Mouse (Mus musculus): ENCODE results near the gene Qrich2. TPM values are rescaled to one million over a fixed set of nuclear protein-coding genes. Genes with fewer than 3 reads are reported as not detected.

Gene Qrich2
- polyA plus RNA-seq, 1 experiment from 2014 or later: not detected

DNA sequence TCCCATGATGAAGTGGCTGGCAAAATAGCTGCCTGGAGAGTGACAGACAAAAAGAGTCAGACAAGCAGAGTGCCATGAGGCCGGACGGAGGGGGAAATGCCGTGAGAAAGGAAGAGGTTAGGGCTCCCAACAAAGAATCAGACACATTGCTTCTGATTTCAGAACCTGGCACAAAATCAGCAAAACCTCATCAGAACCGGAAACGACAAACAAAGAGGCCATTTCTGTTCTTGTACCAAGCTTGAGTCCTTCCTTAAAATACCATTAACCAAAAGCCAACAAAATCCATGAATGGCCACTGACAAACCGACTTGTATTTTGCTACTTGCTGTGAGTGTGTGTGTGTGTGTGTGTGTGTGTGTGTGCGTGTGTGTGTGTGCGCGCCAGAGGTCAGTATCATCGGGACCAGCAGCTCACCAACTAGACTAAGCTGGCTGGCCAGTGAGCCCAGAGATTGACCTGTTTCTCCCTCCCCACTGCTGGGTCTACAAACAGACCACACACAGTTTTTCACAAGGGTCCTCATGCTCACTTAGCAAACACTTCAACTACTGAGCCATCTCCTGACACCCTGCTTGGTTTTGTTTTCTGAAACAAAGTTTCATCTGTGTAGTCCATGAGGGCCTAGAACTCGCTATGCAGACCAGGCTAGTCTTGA is 69.6 kb downstream of the Qrich2 start:
- no peaks in the 10 kb centered on the region; the same call in 1 of the 2 replicates for H3K4me1 ChIP-seq (replicated peaks; ENCODE audit: control insufficient read depth, insufficient read depth, low read length)
- H3K36me3 ChIP-seq (replicated peaks; ENCODE audit: control insufficient read depth, insufficient read depth): peaks cover 15% of the 10 kb centered on the region; the same call in 1 of the 2 replicates
- no peak overlapping the region for H3K27ac ChIP-seq
- ATAC-seq (ENCODE audit: low FRiP score) (no peak), DNase-seq (ENCODE audit: low spot score) (no peak)
- no peaks in the 10 kb centered on the region for H3K9me3 ChIP-seq (ENCODE audit: control insufficient read depth, low read length)
- no peaks in the 10 kb centered on the region for H3K27me3 ChIP-seq (ENCODE audit: control insufficient read depth, insufficient read depth, low read length)
- no peak overlapping the region for H3K9ac ChIP-seq
- H3K4me2 ChIP-seq (replicated peaks): no peak overlapping the region
- no peak overlapping the region for H3K4me3 ChIP-seq (replicated peaks; ENCODE audit: low read length)
- 87% methylated on average over 11 of the region's 11 CpGs for WGBS

DNA sequence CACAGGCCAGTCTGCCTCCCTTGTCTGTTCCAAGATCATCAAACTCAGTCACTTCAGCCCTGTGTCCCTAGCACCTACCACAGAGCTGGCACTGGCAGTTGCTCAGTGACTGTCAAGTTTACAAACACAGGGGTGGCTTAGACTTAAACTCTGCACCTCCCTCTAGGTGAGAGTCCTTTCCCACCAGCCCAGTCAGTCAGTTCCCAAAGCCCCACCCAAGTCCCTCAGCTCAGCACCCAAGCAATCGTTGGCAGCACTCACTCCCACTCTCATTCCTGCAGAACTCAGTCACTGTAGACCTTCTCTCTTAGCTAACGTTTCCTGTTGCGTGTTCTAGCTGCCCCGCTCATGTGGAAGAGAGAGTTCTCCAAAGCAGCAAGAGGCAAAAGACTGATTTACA is 71.3 kb downstream of the Qrich2 start:
- no peak for ATAC-seq (ENCODE audit: low FRiP score)
- Histone ChIP-seq H3K9me3 (ENCODE audit: control insufficient read depth, low read length) (no peaks in the 10 kb centered on the region), H3K4me2 (replicated peaks) (no peak overlapping the region), H3K27ac (no peak overlapping the region), H3K27me3 (ENCODE audit: control insufficient read depth, insufficient read depth, low read length) (no peaks in the 10 kb centered on the region), H3K36me3 (replicated peaks; ENCODE audit: control insufficient read depth, insufficient read depth) (peaks cover 15% of the 10 kb centered on the region; the same call in 1 of the 2 replicates), H3K9ac (no peak overlapping the region), H3K4me1 (replicated peaks; ENCODE audit: control insufficient read depth, insufficient read depth, low read length) (no peaks in the 10 kb centered on the region), H3K4me3 (replicated peaks; ENCODE audit: low read length) (no peak overlapping the region)
- WGBS: 87% methylated on average over 4 of the region's 4 CpGs
- no peak for DNase-seq (ENCODE audit: low spot score)

Other genes with a start within 250 kb of the Qrich2 start
- gene Evpl, start 228.2 kb downstream of the Qrich2 start, polyA plus RNA-seq (2014; fragmentation: Nextera tagmentation; extraction: Ambion mirVana): 0.62 and 0.64 TPM in 2 replicates
- gene Srp68, start 192.0 kb downstream of the Qrich2 start, polyA plus RNA-seq (2014; fragmentation: Nextera tagmentation; extraction: Ambion mirVana): 52.0 and 54.0 TPM in 2 replicates
- gene Galr2, start 185.3 kb downstream of the Qrich2 start, polyA plus RNA-seq (2014; fragmentation: Nextera tagmentation; extraction: Ambion mirVana): 0.55 and 0.57 TPM in 2 replicates
- gene Exoc7, start 159.0 kb downstream of the Qrich2 start, polyA plus RNA-seq (2014; fragmentation: Nextera tagmentation; extraction: Ambion mirVana): 115 and 118 TPM in 2 replicates
- 13.1 and 16.2 TPM in 2 replicates for gene Foxj1, start 130.8 kb downstream of the Qrich2 start, polyA plus RNA-seq (2014; fragmentation: Nextera tagmentation; extraction: Ambion mirVana)
- 68.5 and 75.5 TPM in 2 replicates for gene Rnf157, start 53.2 kb downstream of the Qrich2 start, polyA plus RNA-seq (2014; fragmentation: Nextera tagmentation; extraction: Ambion mirVana)
- gene Ubald2, start 32.1 kb downstream of the Qrich2 start, polyA plus RNA-seq (2014; fragmentation: Nextera tagmentation; extraction: Ambion mirVana): 61.4 and 67.6 TPM in 2 replicates
- 162 and 173 TPM in 2 replicates for gene Prpsap1, start 28.0 kb upstream of the Qrich2 start, polyA plus RNA-seq (2014; fragmentation: Nextera tagmentation; extraction: Ambion mirVana)
- 4.0 and 4.1 TPM in 2 replicates for gene Sphk1, start 64.7 kb upstream of the Qrich2 start, polyA plus RNA-seq (2014; fragmentation: Nextera tagmentation; extraction: Ambion mirVana)
- gene Ube2o, start 115.2 kb upstream of the Qrich2 start, polyA plus RNA-seq (2014; fragmentation: Nextera tagmentation; extraction: Ambion mirVana): 27.5 and 28.5 TPM in 2 replicates
- gene Aanat, start 120.2 kb upstream of the Qrich2 start, polyA plus RNA-seq (2014; fragmentation: Nextera tagmentation; extraction: Ambion mirVana): 0.15 TPM in 1 of 2 replicates, not detected in the other
- 1.1 and 1.2 TPM in 2 replicates for gene Rhbdf2, start 160.8 kb upstream of the Qrich2 start, polyA plus RNA-seq (2014; fragmentation: Nextera tagmentation; extraction: Ambion mirVana)
- gene Prcd, start 187.3 kb upstream of the Qrich2 start, polyA plus RNA-seq (2014; fragmentation: Nextera tagmentation; extraction: Ambion mirVana): 2.8 and 3.5 TPM in 2 replicates
- 26.5 and 29.7 TPM in 2 replicates for gene Cygb, start 188.1 kb upstream of the Qrich2 start, polyA plus RNA-seq (2014; fragmentation: Nextera tagmentation; extraction: Ambion mirVana)

Measured in hindbrain, embryonic 14.5 days (tissue).